Mouse (Mus musculus): ENCODE data around the gene Gys1. TPM values are rescaled to one million over a fixed set of nuclear protein-coding genes. Genes with fewer than 3 reads are reported as not detected.
"Not testable (repeated sequence)": the region's sequence is repeated elsewhere in the genome, so short reads cannot be mapped to it uniquely, and the experiment has no call there.

Gys1 gene
- total RNA-seq, 2 experiments from 2014 or later = 20.3 to 27.1 TPM

- no peak for ATAC-seq (replicated peaks; ENCODE audit: poor library complexity, severe bottlenecking)
Observed at GRCm38 (mm10) chr7:45475291-45475969, 40.8 kb downstream of the Gys1 start.

DNA sequence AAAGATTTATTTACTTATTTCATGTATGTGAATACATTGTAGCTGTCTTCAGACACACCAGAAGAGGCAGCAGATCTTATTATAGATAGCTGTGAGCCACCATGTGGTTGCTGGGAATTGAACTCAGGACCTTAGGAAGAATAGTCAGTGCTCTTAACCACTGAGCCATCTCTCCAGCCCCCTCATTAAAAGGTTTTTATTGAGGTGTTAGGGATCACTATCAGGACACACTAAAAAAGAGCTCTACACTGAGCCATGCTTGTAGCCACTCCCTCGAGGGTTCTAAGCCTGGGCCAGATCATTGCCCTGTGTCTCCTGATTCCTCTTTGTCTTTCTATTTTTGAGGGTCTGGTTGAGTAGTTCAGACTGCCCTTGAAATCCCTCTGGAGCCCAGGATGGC lies 41.8 kb downstream of the Gys1 start:
- ATAC-seq (replicated peaks; ENCODE audit: poor library complexity, severe bottlenecking) = no peak

- peak; percentile 44 for ATAC-seq (replicated peaks; ENCODE audit: poor library complexity, severe bottlenecking)
Observed at GRCm38 (mm10) chr7:45477003-45477402, 42.4 kb downstream of the Gys1 start.

DNA sequence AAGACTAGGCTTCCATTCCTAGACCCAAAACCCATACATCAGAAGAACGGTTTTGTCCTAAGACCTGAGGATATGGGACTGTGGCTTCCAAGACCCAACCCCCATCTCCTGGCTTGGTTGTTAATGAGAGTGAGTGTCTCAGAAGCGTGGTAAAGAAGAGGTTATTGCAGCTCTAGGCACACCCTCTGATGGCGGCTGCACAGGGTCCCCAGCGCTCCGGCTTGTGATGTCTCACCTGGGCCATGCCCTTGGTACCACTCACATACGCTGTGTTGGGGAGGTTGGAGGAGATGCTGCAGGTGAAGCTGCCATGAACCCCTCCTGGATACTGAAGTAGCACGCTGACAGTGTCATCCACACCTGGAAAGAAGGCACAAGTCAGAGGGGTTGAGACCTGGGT lies 44.1 kb downstream of the Gys1 start:
- ATAC-seq (replicated peaks; ENCODE audit: poor library complexity, severe bottlenecking) = no peak

DNA sequence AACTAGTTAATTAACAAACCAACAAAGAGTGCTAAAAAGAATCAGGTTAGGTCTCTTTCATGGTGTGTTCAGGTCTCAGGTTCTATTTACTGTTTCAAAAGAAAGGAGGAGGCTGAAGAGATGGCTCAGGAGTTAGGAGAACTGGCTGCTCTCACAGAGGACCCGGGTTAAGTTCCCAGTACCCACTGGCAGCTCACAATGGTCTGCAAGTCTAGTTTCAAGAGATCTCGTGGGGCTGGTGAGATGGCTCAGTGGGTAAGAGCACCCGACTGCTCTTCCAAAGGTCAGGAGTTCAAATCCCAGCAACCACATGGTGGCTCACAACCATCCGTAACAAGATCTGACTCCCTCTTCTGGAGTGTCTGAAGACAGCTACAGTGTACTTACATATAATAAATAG lies 45.7 kb downstream of the Gys1 start:
- not testable (repeated sequence) for ATAC-seq (replicated peaks; ENCODE audit: poor library complexity, severe bottlenecking)

DNA sequence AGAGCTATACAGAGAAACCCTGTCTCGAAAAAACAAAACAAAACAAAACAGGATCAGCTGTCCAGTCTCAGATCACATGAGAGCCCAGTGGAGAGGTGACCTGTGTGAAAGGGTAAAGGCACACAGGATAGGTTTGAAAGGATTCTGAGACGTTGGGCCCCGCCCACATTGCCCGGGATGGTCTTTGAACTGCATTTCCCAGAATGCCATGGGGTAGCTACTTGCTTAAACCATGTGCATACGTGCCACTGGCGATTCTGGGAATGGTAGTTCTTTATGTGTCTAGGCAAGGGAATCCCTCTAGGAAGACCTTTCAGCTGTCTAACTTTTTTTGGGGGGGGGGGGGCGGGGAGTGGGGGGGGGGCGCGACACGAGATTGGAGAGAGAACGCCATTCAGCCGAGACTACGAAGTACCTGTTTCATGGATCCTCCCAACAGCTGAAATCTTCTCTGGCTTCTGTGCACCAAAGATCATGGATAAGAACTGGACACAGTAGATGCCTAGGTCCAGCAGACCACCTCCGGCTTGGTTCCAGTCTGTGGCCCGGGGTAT lies 46.8 kb downstream of the Gys1 start, which contains the start of gene Tulp2:
TSS of gene Tulp2 (plus strand) at position 504 of the 554 bp plus-strand sequence.
- ATAC-seq (replicated peaks; ENCODE audit: poor library complexity, severe bottlenecking) = peak; percentile 69

DNA sequence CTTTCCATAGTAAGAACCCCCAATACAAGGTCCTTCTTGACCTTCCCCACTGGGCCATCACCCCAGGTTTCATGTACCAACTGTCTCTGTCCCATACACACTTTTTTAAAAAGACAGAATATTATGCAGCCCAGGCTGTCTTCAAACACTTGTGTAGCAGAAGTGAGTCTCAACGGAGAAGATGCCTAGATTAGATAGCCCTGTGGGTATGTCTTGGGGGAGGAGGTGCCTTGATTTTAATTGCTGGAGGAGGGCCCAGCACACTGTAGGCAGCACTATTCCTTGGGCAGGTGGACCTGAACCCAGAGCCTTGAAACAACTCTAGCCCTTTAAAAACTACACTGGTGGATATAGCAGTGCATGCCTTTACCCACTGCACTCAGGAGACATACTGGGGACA lies 47.5 kb downstream of the Gys1 start:
- ATAC-seq (replicated peaks; ENCODE audit: poor library complexity, severe bottlenecking) = no peak

GRCm38 (mm10) chr7:45484985-45485384 lies 50.3 kb downstream of the Gys1 start:
- ATAC-seq (replicated peaks; ENCODE audit: poor library complexity, severe bottlenecking) = not testable (repeated sequence)

GRCm38 (mm10) chr7:45486158-45486557 lies 51.5 kb downstream of the Gys1 start:
- no peak for ATAC-seq (replicated peaks; ENCODE audit: poor library complexity, severe bottlenecking)

- ATAC-seq (replicated peaks; ENCODE audit: poor library complexity, severe bottlenecking) = no peak
Observed at GRCm38 (mm10) chr7:45486761-45487415, 52.2 kb downstream of the Gys1 start, which contains the start of gene Gm45808. Gene Gm45808 (minus strand): TSS chr7:45486811.

- no peak for ATAC-seq (replicated peaks; ENCODE audit: poor library complexity, severe bottlenecking)
Observed at GRCm38 (mm10) chr7:45487861-45488292, 53.2 kb downstream of the Gys1 start.

GRCm38 (mm10) chr7:45488293-45489204 lies 53.9 kb downstream of the Gys1 start, which contains the start of gene Dhdh:
Gene Dhdh (minus strand): TSS chr7:45488805.
- ATAC-seq (replicated peaks; ENCODE audit: poor library complexity, severe bottlenecking) = peak; percentile 96

GRCm38 (mm10) chr7:45489578-45489977 lies 54.9 kb downstream of the Gys1 start:
- no peak for ATAC-seq (replicated peaks; ENCODE audit: poor library complexity, severe bottlenecking)

DNA sequence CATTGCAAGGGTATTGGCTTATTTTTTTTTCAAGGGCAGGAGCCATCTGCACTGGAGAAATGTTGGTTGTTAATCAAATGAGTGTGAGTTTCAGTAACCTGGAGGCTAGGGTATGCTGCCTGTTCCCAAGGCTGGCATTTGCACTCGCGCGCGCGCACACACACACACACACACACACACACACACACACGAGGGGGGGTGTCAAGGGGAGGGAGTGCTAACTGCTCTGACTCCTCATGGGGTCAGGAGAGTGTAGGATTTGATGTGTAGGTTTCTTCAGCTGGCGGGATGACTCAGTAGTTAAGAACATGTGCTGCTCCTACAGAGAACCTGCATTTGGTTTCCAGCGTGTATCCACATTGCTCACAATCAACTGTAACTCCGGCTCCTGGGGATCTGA lies 56.2 kb downstream of the Gys1 start:
- ATAC-seq (replicated peaks; ENCODE audit: poor library complexity, severe bottlenecking) = 0 out of 2 replicates have a peak, but pooled peaks have one; percentile 16

DNA sequence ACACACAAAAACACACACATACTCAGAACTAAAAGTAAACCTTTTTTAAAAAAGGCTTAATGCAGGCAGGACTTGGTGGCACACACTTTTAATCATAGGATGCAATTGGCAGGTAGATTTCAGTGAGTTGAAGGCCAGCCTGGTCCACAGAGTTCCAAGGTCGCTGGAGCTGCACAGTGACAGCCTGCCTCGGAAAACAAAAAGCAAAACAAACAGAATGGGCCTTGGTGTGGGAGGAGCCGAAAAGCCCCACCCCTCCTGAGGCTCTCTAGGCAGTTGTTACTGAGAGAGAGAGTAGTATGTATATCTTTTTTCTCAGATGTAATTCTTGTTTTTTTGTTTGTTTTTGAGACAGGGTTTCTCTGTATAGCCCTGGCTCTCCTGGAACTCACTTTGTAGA lies 56.6 kb downstream of the Gys1 start:
- no peak for ATAC-seq (replicated peaks; ENCODE audit: poor library complexity, severe bottlenecking)

DNA sequence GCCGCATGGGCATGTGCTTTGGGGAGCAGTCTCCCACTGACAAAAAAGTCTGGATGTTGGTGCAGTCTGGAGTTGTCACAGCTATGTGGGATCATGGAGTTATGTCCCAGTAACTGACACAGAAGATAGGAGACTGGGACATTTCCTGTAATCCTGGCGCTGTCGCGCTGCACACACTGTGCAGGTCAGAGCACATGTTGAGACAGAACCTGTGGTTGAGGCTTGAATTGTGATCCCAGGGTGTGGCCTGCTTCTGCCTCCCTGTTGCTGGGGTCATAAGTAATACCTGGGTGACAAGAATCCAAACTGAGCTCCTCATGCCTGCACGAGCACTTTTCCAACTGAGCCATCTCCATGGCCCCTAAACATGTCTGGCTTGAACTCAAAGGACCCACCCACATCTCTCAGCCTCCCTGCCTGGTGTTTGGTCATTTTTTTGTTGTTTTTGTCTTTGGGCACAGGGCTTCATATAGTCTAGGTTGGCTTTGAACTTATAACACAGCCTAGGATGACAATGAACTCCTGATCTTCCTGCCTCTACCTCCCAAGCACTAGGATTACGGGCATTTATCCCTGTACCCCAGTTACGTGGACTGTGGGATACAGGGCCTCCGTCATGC lies 57.7 kb downstream of the Gys1 start:
- no peak for ATAC-seq (replicated peaks; ENCODE audit: poor library complexity, severe bottlenecking)

GRCm38 (mm10) chr7:45492951-45493350 lies 58.3 kb downstream of the Gys1 start:
- ATAC-seq (replicated peaks; ENCODE audit: poor library complexity, severe bottlenecking) = no peak

- ATAC-seq (replicated peaks; ENCODE audit: poor library complexity, severe bottlenecking) = no peak
Observed at GRCm38 (mm10) chr7:45494548-45494947, 59.9 kb downstream of the Gys1 start.

- no peak for ATAC-seq (replicated peaks; ENCODE audit: poor library complexity, severe bottlenecking)
Observed at GRCm38 (mm10) chr7:45498427-45498826, 63.8 kb downstream of the Gys1 start.
